Mouse (Mus musculus): ENCODE results near the gene Slc22a3. TPM values are rescaled to one million over a fixed set of nuclear protein-coding genes. Genes with fewer than 3 reads are reported as not detected.

Gene Slc22a3
- total and polyA plus RNA-seq, 3 experiments, result 31.5 to 87.7 TPM; not detected in 1

DNA sequence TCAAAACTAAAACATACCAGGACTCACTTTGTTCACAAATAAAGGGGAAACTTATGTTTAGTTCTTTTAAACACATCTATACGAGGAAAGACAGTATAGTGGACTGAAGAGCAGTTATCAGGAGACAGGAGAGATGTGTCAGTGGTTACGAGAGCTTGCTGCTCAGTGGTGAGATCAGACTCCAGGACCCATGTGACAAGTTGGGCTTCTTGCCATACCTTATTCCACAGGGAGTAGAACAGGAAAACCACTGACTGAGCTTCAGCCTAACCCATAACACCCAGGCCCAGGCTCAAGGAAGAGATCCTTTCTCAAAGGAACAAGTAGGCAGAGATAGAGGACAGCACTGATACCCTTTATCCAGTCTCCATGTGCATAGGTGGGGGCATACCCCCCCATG lies 62.9 kb downstream of the Slc22a3 start:
- H3K9ac ChIP-seq (ENCODE audit: control insufficient read depth, low read depth, low read length, poor library complexity, severe bottlenecking), result no peak overlapping the region
- no peak overlapping the region for H3K4me3 ChIP-seq (ENCODE audit: control insufficient read depth in 1 of 2, insufficient read depth in 1 of 2, low read depth in 2 of 2, low read length in 2 of 2)
- H3K4me1 ChIP-seq (ENCODE audit: control insufficient read depth in 1 of 2, insufficient read depth in 2 of 2, low read length in 2 of 2), result no peaks in the 10 kb centered on the region
- TF ChIP-seq ZKSCAN1 (IDR thresholded peaks at IDR 0.05; ENCODE audit: low read depth, low read length) (no peak), USF1 (IDR thresholded peaks at IDR 0.05; ENCODE audit: low read depth, low read length) (no peak), MYC (IDR thresholded peaks at IDR 0.05; ENCODE audit: low read depth, low read length) (no peak), JUND (IDR thresholded peaks at IDR 0.05; ENCODE audit: low read depth, low read length) (no peak), MAZ (IDR thresholded peaks at IDR 0.05; ENCODE audit: low read depth, low read length) (no peak), POLR2AphosphoS5 (IDR thresholded peaks at IDR 0.05; ENCODE audit: borderline replicate concordance, low read depth, low read length) (no peak), USF2 (IDR thresholded peaks at IDR 0.05; ENCODE audit: borderline replicate concordance in 1 of 2, insufficient read depth in 1 of 2, low read depth in 1 of 2, low read length in 2 of 2) (no peak), TBP (IDR thresholded peaks at IDR 0.05; ENCODE audit: low read depth, low read length) (no peak)
- H3K79me2 ChIP-seq (ENCODE audit: control insufficient read depth, insufficient read depth, low read length, poor library complexity), result no peaks in the 10 kb centered on the region
- no peak for DNase-seq (ENCODE audit: low read depth, low spot score)
- no peaks in the 10 kb centered on the region for H3K9me3 ChIP-seq (replicated peaks; ENCODE audit: insufficient read depth, low read length)
- no peaks in the 10 kb centered on the region for H3K27me3 ChIP-seq (ENCODE audit: control insufficient read depth in 1 of 2, insufficient read depth in 2 of 2, low read length in 2 of 2)
- no peak overlapping the region for H3K27ac ChIP-seq (ENCODE audit: control insufficient read depth, low read depth, low read length)
- H3K36me3 ChIP-seq (ENCODE audit: control insufficient read depth in 1 of 2, insufficient read depth in 2 of 2, low read length in 2 of 2), result peaks cover 0 to 10% of the 10 kb centered on the region in 2 experiments; a peak in 2 of 4 replicates

DNA sequence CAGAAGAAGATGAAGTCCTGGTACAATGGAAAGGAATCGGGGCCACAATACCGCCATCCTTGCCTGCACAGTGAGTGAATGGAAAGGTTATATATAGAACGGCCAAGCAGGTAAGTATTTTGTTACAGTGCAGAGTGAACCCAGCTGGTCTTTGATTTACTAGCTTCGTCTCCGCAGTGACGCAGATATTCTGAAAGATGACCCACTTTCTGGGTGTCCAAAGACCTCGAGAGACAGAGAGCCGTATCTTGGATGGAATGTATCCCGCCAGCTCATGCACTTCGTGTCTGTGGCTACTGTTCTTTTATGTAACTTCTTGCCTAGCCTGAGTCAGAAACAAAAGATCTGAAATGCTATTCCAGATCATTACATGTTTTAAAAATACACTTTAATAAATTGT lies 69.7 kb downstream of the Slc22a3 start:
- no peaks in the 10 kb centered on the region for H3K27me3 ChIP-seq (ENCODE audit: control insufficient read depth in 1 of 2, insufficient read depth in 2 of 2, low read length in 2 of 2)

GRCm38 (mm10) chr17:12431707-12432106 lies 75.8 kb downstream of the Slc22a3 start:
- Histone ChIP-seq H3K4me1 (ENCODE audit: control insufficient read depth in 1 of 2, insufficient read depth in 2 of 2, low read length in 2 of 2) (peaks cover 2 to 3% of the 10 kb centered on the region in 2 experiments; a peak in 3 of 4 replicates), H3K4me3 (ENCODE audit: control insufficient read depth in 1 of 2, insufficient read depth in 1 of 2, low read depth in 2 of 2, low read length in 2 of 2) (no peak overlapping the region), H3K79me2 (ENCODE audit: control insufficient read depth, insufficient read depth, low read length, poor library complexity) (no peaks in the 10 kb centered on the region), H3K36me3 (ENCODE audit: control insufficient read depth in 1 of 2, insufficient read depth in 2 of 2, low read length in 2 of 2) (peaks cover 8 to 10% of the 10 kb centered on the region in 2 experiments), H3K9me3 (replicated peaks; ENCODE audit: insufficient read depth, low read length) (no peaks in the 10 kb centered on the region), H3K27me3 (ENCODE audit: control insufficient read depth in 1 of 2, insufficient read depth in 2 of 2, low read length in 2 of 2) (no peaks in the 10 kb centered on the region), H3K27ac (ENCODE audit: control insufficient read depth, low read depth, low read length) (no peak overlapping the region), H3K9ac (ENCODE audit: control insufficient read depth, low read depth, low read length, poor library complexity, severe bottlenecking) (no peak overlapping the region)
- TF ChIP-seq MAFK (IDR thresholded peaks at IDR 0.05; ENCODE audit: borderline replicate concordance, low read depth, low read length) (no peak), POLR2AphosphoS5 (IDR thresholded peaks at IDR 0.05; ENCODE audit: borderline replicate concordance, low read depth, low read length) (no peak), MAZ (IDR thresholded peaks at IDR 0.05; ENCODE audit: low read depth, low read length) (no peak), MEF2A (IDR thresholded peaks at IDR 0.05; ENCODE audit: extremely low read depth, insufficient replicate concordance, low read depth, low read length, poor library complexity, severe bottlenecking) (no peak), MYB (IDR thresholded peaks at IDR 0.05; ENCODE audit: low read depth, low read length) (no peak), RAD21 (IDR thresholded peaks at IDR 0.05; ENCODE audit: low read depth, low read length) (no peak), USF1 (IDR thresholded peaks at IDR 0.05; ENCODE audit: low read depth, low read length) (no peak), MXI1 (IDR thresholded peaks at IDR 0.05; ENCODE audit: low read depth, low read length) (no peak), POLR2AphosphoS2 (IDR thresholded peaks at IDR 0.05; ENCODE audit: low read length) (no peak), TBP (IDR thresholded peaks at IDR 0.05; ENCODE audit: low read depth, low read length) (no peak)
- DNase-seq (ENCODE audit: low read depth, low spot score), result no peak

More for the DNA sequence above, 69.7 kb downstream of the Slc22a3 start:
- Histone ChIP-seq H3K9me3 (replicated peaks; ENCODE audit: insufficient read depth, low read length) (no peaks in the 10 kb centered on the region), H3K79me2 (ENCODE audit: control insufficient read depth, insufficient read depth, low read length, poor library complexity) (no peaks in the 10 kb centered on the region), H3K9ac (ENCODE audit: control insufficient read depth, low read depth, low read length, poor library complexity, severe bottlenecking) (no peak overlapping the region), H3K36me3 (ENCODE audit: control insufficient read depth in 1 of 2, insufficient read depth in 2 of 2, low read length in 2 of 2) (peaks cover 0 to 15% of the 10 kb centered on the region in 2 experiments; a peak in 2 of 4 replicates), H3K27ac (ENCODE audit: control insufficient read depth, low read depth, low read length) (no peak overlapping the region), H3K4me3 (ENCODE audit: control insufficient read depth in 1 of 2, insufficient read depth in 1 of 2, low read depth in 2 of 2, low read length in 2 of 2) (no peak overlapping the region), H3K4me1 (ENCODE audit: control insufficient read depth in 1 of 2, insufficient read depth in 2 of 2, low read length in 2 of 2) (no peaks in the 10 kb centered on the region)
- DNase-seq (ENCODE audit: low read depth, low spot score), result no peak
- no peak for TF ChIP-seq RAD21 (IDR thresholded peaks at IDR 0.05; ENCODE audit: low read depth, low read length)
- no peak for TF ChIP-seq TCF12 (IDR thresholded peaks at IDR 0.05; ENCODE audit: low read depth, low read length)
- no peak for TF ChIP-seq CHD2 (IDR thresholded peaks at IDR 0.05; ENCODE audit: low read length)
- TF ChIP-seq GABPA (IDR thresholded peaks at IDR 0.05; ENCODE audit: low read depth, low read length), result no peak
- no peak for TF ChIP-seq BHLHE40 (IDR thresholded peaks at IDR 0.05; ENCODE audit: borderline replicate concordance, low read depth, low read length)
